Mouse (Mus musculus) neural tube, embryonic 11.5 days (tissue): ENCODE results near the gene Arhgap19. TPM values are rescaled to one million over a fixed set of nuclear protein-coding genes. Genes with fewer than 3 reads are reported as not detected.

Experiments
- ATAC-seq: fragments of 200-750 bp; cut with Nextera tagmentation; 2 replicates; pipeline ENCODE4 v1.8.0; 2017; ENCODE audit warnings: moderate number of reproducible peaks, mild to moderate bottlenecking, moderate TSS enrichment, moderate library complexity; ENCODE audit not compliant: insufficient read depth, low FRiP score, low TSS enrichment
- DNase-seq: peaks from one replicate; pipeline ENCODE4 v3.0.0-alpha.2; 2015; ENCODE audit warnings: low spot score
- H3K27ac ChIP-seq: fragments of 300-500 bp; sonication (generic); 2 replicates; pipeline ENCODE4 v1.5.1; 2014; ENCODE audit warnings: low read depth, mild to moderate bottlenecking, low read length
- H3K27me3 ChIP-seq: fragments of 300-500 bp; sonication (generic); 2 replicates; pipeline ENCODE4 v1.6.1; 2014; ENCODE audit warnings: mild to moderate bottlenecking, low read length, mixed read lengths; ENCODE audit not compliant: control insufficient read depth, insufficient read depth
- H3K36me3 ChIP-seq: fragments of 300-500 bp; sonication (generic); 2 replicates; pipeline ENCODE4 v1.6.1; 2014; ENCODE audit warnings: mild to moderate bottlenecking, low read length, moderate library complexity, mixed read lengths; ENCODE audit not compliant: control insufficient read depth, insufficient read depth
- H3K4me1 ChIP-seq: fragments of 300-500 bp; sonication (generic); 2 replicates; pipeline ENCODE4 v1.6.1; 2014; ENCODE audit warnings: low read length, mixed read lengths; ENCODE audit not compliant: control insufficient read depth, insufficient read depth
- H3K4me2 ChIP-seq: fragments of 300-500 bp; sonication (generic); 2 replicates; pipeline ENCODE4 v1.6.1; 2014; ENCODE audit warnings: low read depth, mild to moderate bottlenecking, moderate library complexity
- H3K4me3 ChIP-seq: fragments of 300-500 bp; sonication (generic); 2 replicates; pipeline ENCODE4 v1.5.1; 2014; ENCODE audit warnings: low read depth, low read length
- H3K9ac ChIP-seq: fragments of 300-500 bp; sonication (generic); 2 replicates; pipeline ENCODE4 v1.6.1; 2014; ENCODE audit warnings: mild to moderate bottlenecking, low read length
- H3K9me3 ChIP-seq: fragments of 300-500 bp; sonication (generic); 2 replicates; pipeline ENCODE4 v1.6.1; 2016; ENCODE audit warnings: low read length; ENCODE audit not compliant: control insufficient read depth
- WGBS: fragments of 180-500 bp; shearing (Covaris S2); extraction: QIAGEN DNeasy Blood & Tissue Kit; methylation state at CpG from one replicate; pipeline ENCODE4 v1.1.7; 2014; 5-methylcytosine and 5-hydroxymethylcytosine counted together
- polyA plus RNA-seq: library from polyadenylated mRNA; unstranded; fragments of >200 nt; fragmentation: Nextera tagmentation; extraction: Ambion mirVana; gene quantifications from 2 replicates; pipeline ENCODE4 v1.2.1, GENCODE M21; 2014

Gene Arhgap19
- polyA plus RNA-seq, 1 experiment from 2014 or later: 37.0 TPM

DNA sequence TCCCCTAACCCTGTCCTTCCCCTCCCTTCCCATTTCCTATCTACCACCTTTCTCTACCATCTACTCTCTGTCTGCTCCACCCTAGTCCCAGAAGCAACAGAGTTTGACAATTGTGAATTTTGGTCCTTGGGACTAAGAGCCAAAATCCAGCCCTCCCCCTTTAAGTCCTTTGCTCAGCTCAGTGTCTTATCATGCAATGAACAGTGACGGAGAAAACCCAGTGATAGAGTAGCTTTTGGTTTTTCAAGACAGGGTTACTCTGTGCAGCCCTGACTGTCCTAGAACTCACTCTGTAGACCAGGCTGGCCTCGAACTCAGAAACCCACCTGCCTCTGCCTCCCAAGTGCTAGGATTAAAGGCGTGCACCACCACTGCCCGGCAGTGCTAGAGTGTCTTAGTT, 11.5 kb upstream of the Arhgap19 start:
- no peaks in the 10 kb centered on the region for H3K9me3 ChIP-seq
- H3K4me2 ChIP-seq: no peak overlapping the region
- no peaks in the 10 kb centered on the region for H3K27me3 ChIP-seq
- no peak overlapping the region for H3K27ac ChIP-seq
- no peaks in the 10 kb centered on the region for H3K4me1 ChIP-seq
- ATAC-seq (no peak), DNase-seq (no peak)
- no peak overlapping the region for H3K9ac ChIP-seq
- 89% methylated on average over 4 of the region's 4 CpGs for WGBS
- no peaks in the 10 kb centered on the region for H3K36me3 ChIP-seq
- H3K4me3 ChIP-seq: no peak overlapping the region

DNA sequence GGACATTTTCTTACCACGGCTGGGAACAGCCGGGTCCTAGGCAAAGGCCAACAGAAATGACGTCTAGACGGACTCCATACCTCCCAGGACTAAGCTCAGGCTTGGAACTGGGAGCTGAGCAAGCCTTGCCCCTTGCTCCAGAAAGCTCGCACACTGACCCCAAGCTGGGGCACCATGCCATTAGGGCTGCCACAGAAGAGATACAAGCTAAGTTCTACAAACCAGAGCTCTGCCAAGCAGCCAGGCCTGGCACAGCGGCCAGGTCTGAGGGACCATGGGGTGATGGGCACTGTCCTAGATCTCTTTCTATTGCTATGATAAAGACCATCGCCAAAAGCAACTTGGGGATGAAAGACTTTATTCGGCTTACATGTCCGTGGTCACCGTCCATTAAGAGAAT, 10.7 kb upstream of the Arhgap19 start:
- no peak for DNase-seq
- H3K27me3 ChIP-seq: no peaks in the 10 kb centered on the region
- WGBS: 90% methylated on average over 10 of the region's 10 CpGs

GRCm38 (mm10) chr19:41810074-41810473, 8.2 kb upstream of the Arhgap19 start:
- Histone ChIP-seq H3K36me3 (no peaks in the 10 kb centered on the region), H3K27ac (no peak overlapping the region), H3K27me3 (no peaks in the 10 kb centered on the region), H3K9me3 (no peaks in the 10 kb centered on the region), H3K4me2 (no peak overlapping the region), H3K4me1 (no peaks in the 10 kb centered on the region), H3K4me3 (no peak overlapping the region), H3K9ac (no peak overlapping the region)
- no peak for ATAC-seq
- DNase-seq: no peak
- 86% methylated on average over 5 of the region's 5 CpGs for WGBS

More for the DNA sequence above, 10.7 kb upstream of the Arhgap19 start:
- no peak overlapping the region for H3K4me2 ChIP-seq
- H3K36me3 ChIP-seq: no peaks in the 10 kb centered on the region
- ATAC-seq: no peak
- no peak overlapping the region for H3K4me3 ChIP-seq
- H3K9me3 ChIP-seq: no peaks in the 10 kb centered on the region
- no peak overlapping the region for H3K9ac ChIP-seq
- H3K27ac ChIP-seq: no peak overlapping the region
- H3K4me1 ChIP-seq: no peaks in the 10 kb centered on the region

DNA sequence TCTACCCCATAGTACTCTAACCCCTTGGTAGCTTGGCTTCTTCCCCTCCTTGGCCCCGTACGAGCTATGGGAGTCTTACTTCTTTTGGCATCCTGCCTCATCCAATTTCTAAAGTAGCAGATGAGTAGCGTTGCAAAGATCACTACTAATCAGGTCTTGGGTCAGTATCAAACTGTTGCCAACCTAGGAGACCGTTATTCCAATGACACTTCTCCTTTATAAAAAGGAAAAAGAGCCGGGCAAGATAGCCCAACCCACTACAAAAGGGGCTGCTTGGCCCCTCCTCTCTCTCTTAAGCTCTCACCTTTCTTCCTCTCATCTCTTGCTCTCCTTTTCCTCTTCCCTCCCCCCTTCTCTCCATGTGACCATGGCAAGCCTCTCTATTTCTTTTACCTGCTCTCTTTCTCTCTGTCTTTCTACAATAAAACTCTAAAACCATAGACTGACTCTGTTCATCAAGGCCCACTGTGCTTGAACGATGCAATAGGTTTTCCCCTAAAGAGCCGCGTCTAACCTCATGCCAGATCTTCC, 6.3 kb upstream of the Arhgap19 start:
- ATAC-seq (no peak), DNase-seq (no peak)
- Histone ChIP-seq H3K9ac (no peak overlapping the region), H3K27ac (no peak overlapping the region), H3K4me3 (no peak overlapping the region), H3K27me3 (no peaks in the 10 kb centered on the region), H3K4me1 (no peaks in the 10 kb centered on the region), H3K4me2 (no peak overlapping the region), H3K36me3 (no peaks in the 10 kb centered on the region), H3K9me3 (no peaks in the 10 kb centered on the region)
- WGBS: 83% methylated on average over 8 of the region's 8 CpGs

DNA sequence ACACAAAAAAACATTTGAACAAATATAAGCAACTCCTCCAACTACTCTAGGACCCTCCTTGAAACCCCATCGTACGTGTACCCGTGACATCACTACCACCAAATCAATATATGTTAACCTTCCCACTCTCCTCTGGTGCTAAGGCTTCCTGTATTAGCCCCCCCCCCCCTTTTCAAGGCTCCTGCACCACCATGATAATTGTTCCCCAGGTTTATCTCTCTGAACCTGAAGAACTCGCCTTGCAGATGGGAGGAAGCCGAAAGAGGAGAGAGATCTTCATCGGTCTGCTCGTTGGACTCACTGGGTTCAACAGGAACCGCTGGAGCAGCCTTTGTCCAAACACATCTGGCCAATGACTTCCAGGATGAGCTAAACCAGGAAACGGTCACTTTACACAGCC, 5.7 kb upstream of the Arhgap19 start:
- no peak for ATAC-seq
- Histone ChIP-seq H3K4me1 (no peaks in the 10 kb centered on the region), H3K36me3 (no peaks in the 10 kb centered on the region), H3K4me3 (no peak overlapping the region), H3K9me3 (no peaks in the 10 kb centered on the region), H3K4me2 (no peak overlapping the region), H3K27ac (no peak overlapping the region), H3K9ac (no peak overlapping the region), H3K27me3 (no peaks in the 10 kb centered on the region)
- DNase-seq: no peak
- WGBS: 87% methylated on average over 9 of the region's 9 CpGs

DNA sequence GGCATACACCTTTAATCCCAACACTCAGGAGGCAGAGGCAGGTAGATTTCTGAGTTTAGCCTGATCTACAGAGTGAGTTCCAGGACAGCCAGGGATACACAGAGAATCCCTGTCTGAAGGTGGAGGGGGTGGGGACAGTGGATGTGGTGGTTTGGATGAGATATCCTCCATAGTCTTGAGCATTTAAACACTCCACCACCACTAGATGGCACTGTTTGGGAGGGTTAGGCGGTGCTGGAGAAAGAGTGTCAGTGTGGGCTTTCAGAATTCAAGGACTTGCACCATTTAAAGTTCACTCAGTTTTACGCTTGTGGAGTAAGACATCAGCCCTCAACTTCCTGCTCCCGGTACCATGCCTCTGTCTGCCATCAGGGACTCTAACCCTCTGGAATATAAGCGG, 4.0 kb upstream of the Arhgap19 start:
- no peaks in the 10 kb centered on the region for H3K4me1 ChIP-seq
- no peak overlapping the region for H3K4me3 ChIP-seq
- no peak overlapping the region for H3K27ac ChIP-seq
- 88% methylated on average over 4 of the region's 4 CpGs for WGBS
- no peaks in the 10 kb centered on the region for H3K36me3 ChIP-seq
- H3K27me3 ChIP-seq: no peaks in the 10 kb centered on the region
- no peak overlapping the region for H3K4me2 ChIP-seq
- no peaks in the 10 kb centered on the region for H3K9me3 ChIP-seq
- ATAC-seq (no peak), DNase-seq (no peak)
- H3K9ac ChIP-seq: no peak overlapping the region

- H3K4me3 ChIP-seq: no peak overlapping the region
- no peaks in the 10 kb centered on the region for H3K9me3 ChIP-seq
- WGBS: 41% methylated on average over 7 of the region's 7 CpGs
- peaks cover 10% of the 10 kb centered on the region; the same call in 1 of the 2 replicates for H3K4me1 ChIP-seq
- DNase-seq: no peak
- no peak overlapping the region for H3K4me2 ChIP-seq
- no peak overlapping the region for H3K9ac ChIP-seq
- ATAC-seq: no peak
- no peak overlapping the region for H3K27ac ChIP-seq
- H3K27me3 ChIP-seq: no peaks in the 10 kb centered on the region
- no peaks in the 10 kb centered on the region for H3K36me3 ChIP-seq
These were observed 1.5 kb upstream of the Arhgap19 start for GRCm38 (mm10) chr19:41803322-41803721.

DNA sequence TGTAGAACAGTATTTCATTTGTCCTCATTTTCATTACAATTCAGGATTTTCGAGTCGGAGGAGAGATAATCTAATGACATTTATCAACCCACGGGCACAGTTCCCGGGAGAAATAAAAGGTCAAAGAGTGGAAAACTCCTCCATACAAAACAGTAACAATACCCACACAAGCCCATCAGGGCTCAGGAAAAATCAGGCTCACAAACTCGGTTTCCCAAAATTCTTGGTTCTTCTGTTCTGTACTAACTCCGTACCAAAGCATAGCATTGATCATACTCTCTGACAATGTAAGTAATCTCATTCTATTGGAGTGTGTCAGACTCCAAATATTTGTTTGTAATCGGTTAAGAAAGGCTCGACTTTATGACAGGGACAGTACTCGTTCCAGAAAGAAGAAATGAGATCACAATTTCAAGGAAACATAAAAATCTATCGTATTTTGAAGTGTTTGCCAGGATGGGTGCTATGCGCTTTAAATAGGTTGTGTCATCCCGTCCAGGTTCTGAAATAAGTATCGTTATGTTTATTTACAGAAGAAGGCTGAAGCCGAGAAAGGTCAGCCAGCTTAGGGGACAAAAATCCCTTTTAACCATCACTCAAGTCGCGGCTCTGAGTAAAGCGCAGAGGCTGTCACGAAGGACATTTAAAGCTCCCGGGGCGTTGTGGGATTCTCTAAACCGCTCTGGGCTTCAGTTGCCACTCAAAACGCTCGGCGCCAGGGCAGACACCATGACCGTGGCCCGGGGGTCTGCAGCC, 683 bp downstream of the Arhgap19 start:
- 5% methylated on average over 26 of the region's 26 CpGs for WGBS
- ATAC-seq: no peak; the same call in 1 of the 2 replicates

GRCm38 (mm10) chr19:41800451-41800850, 1.4 kb downstream of the Arhgap19 start:
- Histone ChIP-seq H3K27ac (no peak overlapping the region), H3K9ac (no peak overlapping the region)

More for the DNA sequence above, 683 bp downstream of the Arhgap19 start:
- H3K4me1 ChIP-seq: peaks cover 10% of the 10 kb centered on the region; the same call in 1 of the 2 replicates
- H3K4me2 ChIP-seq: peak overlapping the region; percentile 69
- DNase-seq: no peak
- H3K36me3 ChIP-seq: no peaks in the 10 kb centered on the region
- H3K4me3 ChIP-seq: peak overlapping the region; percentile 94
- H3K9ac ChIP-seq: peak overlapping the region; percentile 91
- H3K27me3 ChIP-seq: no peaks in the 10 kb centered on the region
- peak overlapping the region; percentile 49; the same call in 1 of the 2 replicates for H3K27ac ChIP-seq
- H3K9me3 ChIP-seq: no peaks in the 10 kb centered on the region

More at GRCm38 (mm10) chr19:41800451-41800850, 1.4 kb downstream of the Arhgap19 start:
- no peak for ATAC-seq
- H3K4me1 ChIP-seq: peaks cover 10% of the 10 kb centered on the region; the same call in 1 of the 2 replicates
- WGBS: 58% methylated on average over 6 of the region's 6 CpGs
- H3K4me3 ChIP-seq: peak overlapping the region; percentile 94
- H3K4me2 ChIP-seq: peak overlapping the region; percentile 69
- H3K9me3 ChIP-seq: no peaks in the 10 kb centered on the region
- no peaks in the 10 kb centered on the region for H3K27me3 ChIP-seq
- H3K36me3 ChIP-seq: no peaks in the 10 kb centered on the region
- DNase-seq: no peak
